Mouse (Mus musculus): Measurements from ENCODE around the gene Rbm14.

Gene Rbm14

GRCm38 (mm10) chr19:4811063-4811908, at the start of gene Rbm14, which contains the start of gene Gm21992:
TSS of gene Rbm14 (minus strand) at chr19:4811634.
TSS of gene Gm21992 (minus strand) at chr19:4811612.
- DNase-seq (ENCODE audit: low read depth, low spot score), result peak; percentile 97

GRCm38 (mm10) chr19:4859081-4859480, 47.6 kb upstream of the Rbm14 start:
- DNase-seq (ENCODE audit: low read depth, low spot score), result no peak

- DNase-seq (ENCODE audit: low read depth, low spot score), result no peak
Measured at GRCm38 (mm10) chr19:4855951-4856350, 44.5 kb upstream of the Rbm14 start.

GRCm38 (mm10) chr19:4855470-4855820, 44.0 kb upstream of the Rbm14 start:
- DNase-seq (ENCODE audit: low read depth, low spot score), result no peak

- peak; percentile 91 for DNase-seq (ENCODE audit: low read depth, low spot score)
Measured at GRCm38 (mm10) chr19:4854552-4855469, 43.4 kb upstream of the Rbm14 start, which contains the start of gene Ctsf. TSS of gene Ctsf (plus strand) at chr19:4855130.

GRCm38 (mm10) chr19:4850281-4850680, 38.8 kb upstream of the Rbm14 start:
- no peak for DNase-seq (ENCODE audit: low read depth, low spot score)

GRCm38 (mm10) chr19:4849800-4850199, 38.4 kb upstream of the Rbm14 start:
- DNase-seq (ENCODE audit: low read depth, low spot score), result no peak

GRCm38 (mm10) chr19:4847490-4847889, 36.1 kb upstream of the Rbm14 start:
- no peak for DNase-seq (ENCODE audit: low read depth, low spot score)

- DNase-seq (ENCODE audit: low read depth, low spot score), result no peak
Measured at GRCm38 (mm10) chr19:4845846-4846245, 34.4 kb upstream of the Rbm14 start.

- no peak for DNase-seq (ENCODE audit: low read depth, low spot score)
Measured at GRCm38 (mm10) chr19:4842611-4843010, 31.2 kb upstream of the Rbm14 start.

- no peak for DNase-seq (ENCODE audit: low read depth, low spot score)
Measured at GRCm38 (mm10) chr19:4840848-4841247, 29.4 kb upstream of the Rbm14 start.

- peak; percentile 91 for DNase-seq (ENCODE audit: low read depth, low spot score)
Measured at GRCm38 (mm10) chr19:4839149-4839548, 27.7 kb upstream of the Rbm14 start, which contains the start of the genes Ccs and Ccdc87. TSS of gene Ccs (minus strand) at chr19:4839332. TSS of gene Ccdc87 (plus strand) at chr19:4839366.

GRCm38 (mm10) chr19:4838526-4839140, 27.2 kb upstream of the Rbm14 start:
- DNase-seq (ENCODE audit: low read depth, low spot score), result no peak

- no peak for DNase-seq (ENCODE audit: low read depth, low spot score)
Measured at GRCm38 (mm10) chr19:4837049-4837448, 25.6 kb upstream of the Rbm14 start.

- DNase-seq (ENCODE audit: low read depth, low spot score), result no peak
Measured at GRCm38 (mm10) chr19:4836096-4836495, 24.7 kb upstream of the Rbm14 start.

GRCm38 (mm10) chr19:4833977-4834376, 22.5 kb upstream of the Rbm14 start:
- no peak for DNase-seq (ENCODE audit: low read depth, low spot score)

- no peak for DNase-seq (ENCODE audit: low read depth, low spot score)
Measured at GRCm38 (mm10) chr19:4829156-4829555, 17.7 kb upstream of the Rbm14 start.

- DNase-seq (ENCODE audit: low read depth, low spot score), result no peak
Measured at GRCm38 (mm10) chr19:4828444-4829114, 17.1 kb upstream of the Rbm14 start.

- DNase-seq (ENCODE audit: low read depth, low spot score), result no peak
Measured at GRCm38 (mm10) chr19:4820678-4821303, 9.4 kb upstream of the Rbm14 start.

- DNase-seq (ENCODE audit: low read depth, low spot score), result no peak
Measured at GRCm38 (mm10) chr19:4817182-4817835, 5.9 kb upstream of the Rbm14 start.
